Mouse (Mus musculus) B cell, adult 2 months (primary cell): Measurements from ENCODE around the gene Zc3h7a.

Experiments
- DNase-seq, 2 experiments: peaks; one replicate each; pipeline ENCODE4 v3.0.0; 2022

Zc3h7a gene

GRCm38 (mm10) chr16:11134348-11135344 lies 41.5 kb downstream of the Zc3h7a start, which contains the start of gene Txndc11:
TSS of gene Txndc11 (minus strand) at chr16:11134650.
- peak; percentile 100 for DNase-seq

DNA sequence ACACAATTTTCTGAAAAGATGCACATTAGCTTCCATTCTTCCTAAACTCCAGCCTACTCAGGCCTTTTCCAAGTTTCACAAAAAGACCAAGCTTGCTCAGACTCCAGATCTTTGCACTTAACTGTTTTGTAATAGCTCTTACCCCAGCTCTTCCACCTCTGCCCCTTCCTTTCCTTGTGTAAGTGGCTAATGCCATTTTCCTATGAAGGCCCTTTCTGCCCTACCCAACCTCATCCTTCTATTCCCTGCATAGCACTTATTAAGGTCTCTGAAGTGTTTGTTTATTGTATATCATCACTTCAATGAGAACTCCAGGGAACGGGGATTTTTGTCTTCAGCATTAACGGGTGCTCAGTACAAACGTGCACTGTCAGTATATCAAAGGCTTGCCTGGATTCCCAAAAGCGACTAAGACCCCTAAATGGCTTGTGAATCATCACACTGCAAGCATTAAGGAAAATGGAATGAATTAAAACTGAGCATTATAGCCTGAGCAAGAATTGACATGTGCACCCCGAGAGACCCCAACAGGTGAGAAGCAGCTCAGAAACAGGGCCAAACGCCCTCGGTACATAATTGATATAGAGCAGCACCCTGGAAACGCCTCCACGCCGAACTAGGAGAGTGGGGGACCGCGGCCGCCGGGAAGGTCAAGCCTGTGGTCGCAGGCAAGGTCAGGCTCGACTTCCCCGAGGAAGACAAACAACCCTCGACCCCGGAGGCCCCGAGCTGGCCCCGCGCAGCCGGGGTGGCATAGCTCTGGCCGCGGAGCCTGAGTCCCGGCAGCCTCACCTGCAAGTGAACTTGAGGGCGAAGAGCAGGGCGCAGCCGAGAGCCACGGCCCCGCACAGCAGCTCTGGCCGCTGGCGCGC lies 42.5 kb downstream of the Zc3h7a start:
- DNase-seq: no peak

- no peak for DNase-seq
These were observed 43.4 kb downstream of the Zc3h7a start for GRCm38 (mm10) chr16:11132839-11133238.

DNA sequence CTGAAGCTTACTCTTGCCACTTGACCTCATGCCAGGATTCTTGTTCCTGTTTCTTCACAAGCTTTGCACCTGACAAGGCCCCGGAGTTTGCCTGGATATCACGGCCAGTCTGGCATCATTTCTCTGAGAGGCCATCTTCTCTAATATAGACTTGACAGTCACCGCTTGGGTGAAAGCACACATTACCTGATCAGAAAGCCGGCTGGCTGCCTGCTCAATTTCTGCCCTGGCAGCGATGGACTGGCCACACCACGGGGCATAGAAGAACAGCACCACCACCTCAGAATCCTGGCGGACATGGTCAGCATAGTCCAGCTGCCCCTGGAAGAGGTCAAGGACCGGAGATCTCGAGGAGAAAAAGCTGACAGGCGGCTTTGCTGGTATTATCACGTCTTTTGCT lies 47.9 kb downstream of the Zc3h7a start:
- DNase-seq: no peak

- DNase-seq: no peak
These were observed 50.8 kb downstream of the Zc3h7a start for GRCm38 (mm10) chr16:11125371-11125770.

DNA sequence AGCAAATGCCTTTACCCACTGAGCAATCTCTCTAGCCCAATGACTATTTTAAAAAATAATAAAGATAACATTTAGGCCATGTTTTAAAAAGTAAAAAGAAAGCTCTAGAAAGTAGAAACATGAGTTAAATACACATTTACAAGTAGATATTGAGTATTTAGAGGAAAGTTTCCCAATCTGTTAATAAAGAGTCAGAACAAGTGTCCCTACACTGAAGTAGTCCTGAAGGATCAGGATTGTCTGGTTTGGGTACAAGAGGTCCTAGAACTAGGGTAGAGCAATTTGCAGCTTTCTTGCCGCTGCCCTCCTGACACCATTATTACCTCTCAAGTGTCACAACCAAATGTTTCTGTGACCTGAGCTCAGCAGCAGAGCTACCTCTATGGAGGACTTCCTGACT lies 52.1 kb downstream of the Zc3h7a start:
- no peak for DNase-seq

- DNase-seq: no peak
These were observed 53.6 kb downstream of the Zc3h7a start for GRCm38 (mm10) chr16:11122625-11123024.

- peak; percentile 48 to 49 for DNase-seq
These were observed 66.9 kb downstream of the Zc3h7a start for GRCm38 (mm10) chr16:11109198-11109740.

GRCm38 (mm10) chr16:11104905-11105304 lies 71.3 kb downstream of the Zc3h7a start:
- DNase-seq: peak in 1 of 2 experiments; percentile 25

DNA sequence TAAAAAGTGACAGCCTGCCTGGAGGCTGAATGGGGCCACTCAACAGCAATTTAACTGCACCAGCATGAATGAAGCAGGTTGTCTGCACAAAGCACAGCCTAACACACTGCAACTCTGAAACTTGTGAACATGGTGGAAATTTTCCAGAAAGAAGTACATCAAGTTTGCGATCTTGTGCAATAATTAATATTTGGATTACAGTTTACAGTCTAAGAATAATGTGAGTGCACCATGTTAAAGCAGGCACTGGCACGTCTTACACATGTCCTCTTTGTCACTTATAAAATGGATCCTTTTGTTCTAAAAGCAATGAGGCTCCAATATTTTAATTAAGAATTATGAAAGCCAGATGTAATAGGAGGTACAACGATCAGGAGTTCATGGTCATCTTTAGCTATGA lies 78.9 kb downstream of the Zc3h7a start:
- no peak for DNase-seq

GRCm38 (mm10) chr16:11093717-11094386 lies 82.3 kb downstream of the Zc3h7a start:
- no peak for DNase-seq

- peak in 1 of 2 experiments; percentile 35 for DNase-seq
These were observed 83.7 kb downstream of the Zc3h7a start for GRCm38 (mm10) chr16:11092523-11092922.

DNA sequence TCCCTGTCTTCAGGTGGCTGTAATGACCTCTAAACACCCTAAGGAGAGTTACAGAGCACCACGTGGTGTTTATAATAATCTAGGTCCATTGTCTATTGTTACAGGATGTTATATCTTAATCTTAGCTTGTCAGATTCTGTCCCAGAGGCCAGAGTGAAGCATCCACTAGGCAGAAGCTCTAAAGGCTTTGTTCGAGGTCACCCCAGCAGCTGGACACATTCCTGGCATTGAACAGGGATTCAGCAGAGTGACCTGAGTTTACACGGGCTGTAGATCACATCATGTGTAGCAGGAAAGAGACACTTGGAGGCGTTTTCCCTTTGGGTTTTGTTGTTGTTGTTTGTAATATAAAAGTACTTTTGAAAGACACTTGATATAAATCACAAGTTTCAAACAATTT lies 84.1 kb downstream of the Zc3h7a start:
- DNase-seq: no peak

DNA sequence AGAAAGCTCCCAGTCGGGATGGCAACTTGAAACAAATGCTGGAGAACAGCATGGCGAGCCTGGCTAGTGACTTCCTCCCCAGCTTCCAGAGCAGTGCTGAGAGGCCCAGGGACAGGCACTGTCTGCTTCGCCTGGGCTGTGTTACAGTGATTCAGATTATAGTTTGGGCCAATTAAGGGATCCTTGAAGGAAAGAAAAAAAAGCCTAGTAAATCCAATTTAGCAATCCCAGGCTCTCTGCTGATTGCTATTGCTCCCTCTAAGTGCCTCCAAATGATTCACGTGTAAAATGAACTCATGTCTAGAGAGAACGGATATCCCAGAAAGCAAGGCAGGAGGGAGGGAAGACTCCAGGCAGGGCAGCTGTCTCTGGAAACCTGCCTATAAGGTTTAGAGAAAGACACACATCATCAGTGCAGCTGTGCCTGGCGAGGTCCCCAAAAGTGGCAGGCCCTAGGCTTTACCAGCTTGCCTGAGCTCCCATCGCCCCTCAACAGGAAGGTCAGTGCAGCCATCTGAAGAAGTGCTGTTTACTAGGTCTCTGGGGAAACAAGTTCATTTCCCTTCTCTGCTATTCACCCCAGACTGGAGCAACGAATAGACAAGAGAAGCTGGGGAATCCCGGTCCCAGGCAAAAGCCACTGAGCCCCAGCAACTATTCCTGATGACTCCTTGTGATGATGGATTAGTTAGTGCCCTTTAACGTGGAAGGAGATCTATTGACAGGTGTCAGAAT lies 85.2 kb downstream of the Zc3h7a start:
- peak; percentile 58 for DNase-seq

DNA sequence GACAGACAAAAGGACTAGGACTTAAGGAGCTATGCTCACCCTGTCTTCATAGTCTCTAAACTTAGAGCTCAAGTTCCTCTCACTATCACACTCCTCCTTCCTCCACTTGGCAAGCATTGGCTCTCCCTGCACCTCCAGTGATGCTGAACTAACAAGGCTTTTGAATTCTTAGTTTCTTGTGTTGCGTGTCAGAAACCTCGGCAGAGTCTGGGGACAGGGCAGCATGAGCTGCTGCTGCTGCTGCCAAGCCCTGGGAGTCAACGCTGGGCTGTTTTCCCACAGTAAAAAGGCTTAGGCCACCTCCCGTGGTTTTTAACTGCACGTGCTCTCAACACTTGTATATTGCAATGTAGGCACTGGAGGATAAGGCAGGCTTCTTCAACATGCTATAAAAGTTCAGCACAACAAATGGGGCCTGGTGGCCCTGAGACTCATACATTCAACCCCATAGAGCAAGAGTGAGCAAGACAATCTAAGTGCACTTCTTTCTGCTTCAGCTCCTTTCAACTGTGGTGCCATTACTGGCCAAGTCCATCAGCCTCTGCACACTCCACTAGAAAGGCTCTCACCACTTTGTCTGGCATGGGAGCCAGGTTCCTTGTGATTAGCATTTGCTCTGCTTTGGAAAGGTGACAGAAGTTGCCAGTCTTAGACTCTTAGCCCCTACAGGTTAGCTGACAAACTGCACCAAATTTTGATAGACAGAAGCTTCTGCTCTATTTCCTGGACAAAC lies 89.2 kb downstream of the Zc3h7a start:
- peak; percentile 37 to 43 for DNase-seq
